Mouse (Mus musculus): ENCODE results near the gene Gnb2.

DNA sequence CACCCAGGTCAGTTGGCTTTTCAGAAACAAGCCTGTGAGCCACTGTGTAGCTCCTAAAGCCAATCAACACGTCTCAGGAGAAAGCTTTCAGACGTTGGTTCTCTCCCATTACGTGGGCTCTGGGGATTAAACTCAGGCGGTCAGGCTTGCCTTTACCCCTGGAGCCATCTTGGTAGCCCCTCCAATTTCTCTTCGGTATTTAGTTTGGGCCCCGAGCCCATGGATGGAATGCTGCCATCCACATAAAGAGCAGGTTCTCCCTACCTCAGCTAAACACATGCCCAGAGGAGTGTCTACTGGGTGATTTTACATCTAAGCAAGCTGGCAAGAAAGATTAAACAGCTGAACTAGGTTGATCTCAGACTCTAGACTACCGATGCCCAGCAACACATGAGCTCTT, 33.1 kb downstream of the Gnb2 start:
- TF ChIP-seq EP300 (IDR thresholded peaks at IDR 0.05), result no peak
- no peak for TF ChIP-seq CTCF (IDR thresholded peaks at IDR 0.05)

All from lung, postnatal 0 days (tissue).